Comparison of ENCODE assay signal across 9 mouse cellular contexts in the genomic region with DNA sequence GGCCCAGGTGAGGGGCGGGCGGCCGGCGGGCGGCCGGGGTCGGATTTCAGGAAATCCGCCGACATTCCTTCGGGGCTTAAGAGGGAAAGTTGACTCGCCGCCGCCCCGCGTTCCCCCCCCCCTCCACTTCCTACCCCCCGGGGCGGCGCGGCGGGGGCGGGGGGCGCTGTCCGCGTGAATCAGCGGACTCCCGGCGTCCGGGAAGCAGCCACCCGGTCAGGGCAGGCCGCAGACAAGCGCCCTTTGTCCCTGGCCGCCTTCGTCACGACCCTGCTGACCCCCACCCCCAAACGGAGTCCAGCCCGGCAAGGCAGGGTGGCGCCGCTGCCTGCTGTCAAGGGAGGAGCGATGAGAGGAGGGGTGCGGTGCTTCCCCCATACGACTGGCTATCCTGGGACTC. TPM values are rescaled to one million over a fixed set of nuclear protein-coding genes. Genes with fewer than 3 reads are reported as not detected.
A peak's percentile ranks its signal among the peaks of the same experiment; 100 is the strongest.
DNase-seq lines count a peak whose midpoint lies in the region; ATAC-seq and TF ChIP-seq lines count a peak whose summit lies in the region.
"Had no signal": no experiment of that assay in that cellular context is flagged by ENCODE, and none has a peak within 500 bp of the region (broad histone marks: within the 10 kb centered on the region; RNA-seq: fewer than 3 reads in every experiment).

No protein-coding gene starts in this region.

- TF ChIP-seq EP300 in liver, embryonic 14.5 days (IDR thresholded peaks at IDR 0.05; ENCODE audit: low read depth) = no peak

- peak; percentile 94 for DNase-seq in heart, adult 11 months
- no peak for DNase-seq in heart, postnatal 14 days
- DNase-seq in liver, embryonic 14.5 days (ENCODE audit: low read depth in 3 of 3, low spot score in 3 of 3) = no peak
- no peak for DNase-seq in urinary bladder, postnatal 36 days (ENCODE audit: low spot score in 2 of 2)
- DNase-seq in adrenal gland, adult 8-10 months = no peak

- no peaks in the 10 kb centered on the region for H3K9me3 ChIP-seq in E14TG2a.4 (ENCODE audit: low read length)
- H3K9me3 ChIP-seq in heart, embryonic 16.5 days (replicated peaks; ENCODE audit: control insufficient read depth, low read length) = no peaks in the 10 kb centered on the region
- H3K9me3 ChIP-seq in liver, embryonic 14.5 days (ENCODE audit: control insufficient read depth, low read length) = no peaks in the 10 kb centered on the region

- TF ChIP-seq CTCF in E14TG2a.4 (conservative IDR thresholded peaks at IDR 0.05; ENCODE audit: low read length) = no peak
- no peak for TF ChIP-seq CTCF in liver, embryonic 14.5 days (IDR thresholded peaks at IDR 0.05; ENCODE audit: low read depth)

- peak overlapping the region; percentile 65 for H3K4me2 ChIP-seq in heart, embryonic 16.5 days (ENCODE audit: low read depth, low read length)
- peak overlapping the region; percentile 44 for H3K4me2 ChIP-seq in liver, embryonic 14.5 days (ENCODE audit: low read depth)

- H3K27ac ChIP-seq in heart, embryonic 16.5 days (ENCODE audit: low read length) = no peak overlapping the region
- H3K27ac ChIP-seq in liver, embryonic 14.5 days = no peak overlapping the region
- H3K27ac ChIP-seq: macrophage had no signal

- H3K36me3 ChIP-seq in E14TG2a.4 (ENCODE audit: insufficient read depth, low read length) = no peaks in the 10 kb centered on the region
- H3K36me3 ChIP-seq in heart, embryonic 16.5 days (ENCODE audit: control insufficient read depth, insufficient read depth) = no peaks in the 10 kb centered on the region
- no peaks in the 10 kb centered on the region for H3K36me3 ChIP-seq in liver, embryonic 14.5 days (replicated peaks; ENCODE audit: control insufficient read depth, insufficient read depth, low read depth)

- peak overlapping the region; percentile 64 for H3K4me3 ChIP-seq in E14TG2a.4 (replicated peaks; ENCODE audit: low read length)
- H3K4me3 ChIP-seq in heart, embryonic 16.5 days (ENCODE audit: low read length) = peak overlapping the region; percentile 42
- peak overlapping the region in 1 of 2 experiments; percentile 33; a peak in 2 of 4 replicates for H3K4me3 ChIP-seq in liver, embryonic 14.5 days (ENCODE audit: insufficient read depth in 1 of 2, low read depth in 2 of 2, low read length in 2 of 2)

- H3K4me1 ChIP-seq in E14TG2a.4 (replicated peaks; ENCODE audit: low read depth, low read length) = peaks cover 81% of the 10 kb centered on the region
- peaks cover 32% of the 10 kb centered on the region for H3K4me1 ChIP-seq in heart, embryonic 16.5 days (ENCODE audit: control insufficient read depth, insufficient read depth, low read length)
- 0 out of 4 replicates have a peak, but pooled peaks cover 0 to 2% of the 10 kb centered on the region in 2 experiments for H3K4me1 ChIP-seq in liver, embryonic 14.5 days (replicated peaks; ENCODE audit: control insufficient read depth in 2 of 2, insufficient read depth in 2 of 2, low read length in 1 of 2)

- H3K9ac ChIP-seq in heart, embryonic 16.5 days (ENCODE audit: low read length) = peak overlapping the region; percentile 45; the same call in 1 of the 2 replicates
- no peak overlapping the region for H3K9ac ChIP-seq in liver, embryonic 14.5 days (replicated peaks)

- ATAC-seq in heart, embryonic 16.5 days (replicated peaks; ENCODE audit: extremely low read depth, insufficient read depth, low FRiP score) = no peak
- no peak for ATAC-seq in liver, embryonic 14.5 days (ENCODE audit: insufficient read depth)
- ATAC-seq in monocyte, adult 5-6 weeks (replicated peaks; ENCODE audit: insufficient number of reproducible peaks, low FRiP score, low TSS enrichment, poor library complexity, severe bottlenecking) = no peak

- intact Hi-C loops in heart, postnatal 14 days (cut with DNase I) = no loop called here

- WGBS in heart, embryonic 16.5 days = 2% methylated on average over 36 of the region's 41 CpGs
- WGBS in liver, embryonic 14.5 days (ENCODE audit: insufficient replicate concordance) = 1% methylated on average over 36 of the region's 41 CpGs

- H3K27me3 ChIP-seq in E14TG2a.4 (ENCODE audit: insufficient read depth, low read length) = peaks cover 99% of the 10 kb centered on the region
- peaks cover 95% of the 10 kb centered on the region for H3K27me3 ChIP-seq in heart, embryonic 16.5 days (ENCODE audit: control insufficient read depth, insufficient read depth, low read length)
- peaks cover 99% of the 10 kb centered on the region for H3K27me3 ChIP-seq in liver, embryonic 14.5 days (ENCODE audit: control insufficient read depth, insufficient read depth, low read length)

RNA-seq across cellular contexts. Expression of gene Tmem59l, which starts 2.4 kb away (rescaled TPM):
- total RNA-seq in heart, postnatal 14 days (2021) = not detected
- polyA plus RNA-seq in heart, embryonic 16.5 days (2015; fragmentation: Nextera tagmentation; extraction: Ambion mirVana) = 0.13 and 0.41 TPM in 2 replicates
- polyA plus RNA-seq in liver, embryonic 14.5 days (2012; rRNA removed) = 0.03 and 0.09 TPM in 2 replicates
- polyA plus RNA-seq in liver, embryonic 14.5 days (2014; fragmentation: Nextera tagmentation; extraction: Ambion mirVana) = not detected in 2 replicates
- total RNA-seq in adrenal gland, adult 8-10 months (2022) = 10 to 100 TPM; 27.2 to 44.6 (median 31.0) TPM
- total RNA-seq in monocyte, adult 5-6 weeks (2017) = not detected in 3 replicates
- polyA plus RNA-seq: macrophage had no signal

RNA-seq across cellular contexts. Expression of gene Crlf1, which starts 3.4 kb away (rescaled TPM):
- total RNA-seq in heart, postnatal 14 days (2021) = under 1 TPM; 0.22 to 0.29 TPM
- polyA plus RNA-seq in heart, embryonic 16.5 days (2015; fragmentation: Nextera tagmentation; extraction: Ambion mirVana) = 3.2 and 17.8 TPM in 2 replicates
- polyA plus RNA-seq in liver, embryonic 14.5 days (2012; rRNA removed) = 1.5 and 1.9 TPM in 2 replicates
- polyA plus RNA-seq in liver, embryonic 14.5 days (2014; fragmentation: Nextera tagmentation; extraction: Ambion mirVana) = 3.7 and 4.0 TPM in 2 replicates
- 1 to 10 TPM in 1 of 4 experiments, under 1 TPM in 2, not detected in 1; 0.51 to 1.5 (median 0.59) TPM for total RNA-seq in adrenal gland, adult 8-10 months (2022)
- not detected in 3 replicates for total RNA-seq in monocyte, adult 5-6 weeks (2017)
- polyA plus RNA-seq: macrophage had no signal

RNA-seq across cellular contexts. Expression of gene Klhl26, which starts 12.8 kb away (rescaled TPM):
- 1 to 10 TPM; 5.5 to 6.9 TPM for total RNA-seq in heart, postnatal 14 days (2021)
- polyA plus RNA-seq in heart, embryonic 16.5 days (2015; fragmentation: Nextera tagmentation; extraction: Ambion mirVana) = 9.9 and 12.4 TPM in 2 replicates
- polyA plus RNA-seq in liver, embryonic 14.5 days (2012; rRNA removed) = 6.5 and 7.1 TPM in 2 replicates
- 5.0 and 6.0 TPM in 2 replicates for polyA plus RNA-seq in liver, embryonic 14.5 days (2014; fragmentation: Nextera tagmentation; extraction: Ambion mirVana)
- 10 to 100 TPM; 27.3 to 35.8 (median 30.6) TPM for total RNA-seq in adrenal gland, adult 8-10 months (2022)
- total RNA-seq in monocyte, adult 5-6 weeks (2017) = 3.3 to 8.3 TPM (median 3.4 TPM) in 3 replicates

RNA-seq across cellular contexts. Expression of gene Rex1bd, which starts 17.0 kb away (rescaled TPM):
- 100 to 1,000 TPM; 105 TPM for total RNA-seq in heart, postnatal 14 days (2021)
- 122 and 129 TPM in 2 replicates for polyA plus RNA-seq in heart, embryonic 16.5 days (2015; fragmentation: Nextera tagmentation; extraction: Ambion mirVana)
- 55.1 and 71.6 TPM in 2 replicates for polyA plus RNA-seq in liver, embryonic 14.5 days (2012; rRNA removed)
- 72.0 and 74.2 TPM in 2 replicates for polyA plus RNA-seq in liver, embryonic 14.5 days (2014; fragmentation: Nextera tagmentation; extraction: Ambion mirVana)
- total RNA-seq in adrenal gland, adult 8-10 months (2022) = 100 to 1,000 TPM; 126 to 165 (median 148) TPM
- total RNA-seq in monocyte, adult 5-6 weeks (2017) = 16.6 to 32.7 TPM (median 26.1 TPM) in 3 replicates

RNA-seq across cellular contexts. Expression of gene Uba52, which starts 21.0 kb away (rescaled TPM):
- total RNA-seq in heart, postnatal 14 days (2021) = 1,000 to 10,000 TPM; 1,458 to 1,541 TPM
- polyA plus RNA-seq in heart, embryonic 16.5 days (2015; fragmentation: Nextera tagmentation; extraction: Ambion mirVana) = 691 and 770 TPM in 2 replicates
- 553 and 870 TPM in 2 replicates for polyA plus RNA-seq in liver, embryonic 14.5 days (2012; rRNA removed)
- polyA plus RNA-seq in liver, embryonic 14.5 days (2014; fragmentation: Nextera tagmentation; extraction: Ambion mirVana) = 738 and 773 TPM in 2 replicates
- 1,000 to 10,000 TPM; 1,217 to 1,378 (median 1,304) TPM for total RNA-seq in adrenal gland, adult 8-10 months (2022)
- 1,178 to 1,886 TPM (median 1,315 TPM) in 3 replicates for total RNA-seq in monocyte, adult 5-6 weeks (2017)

Comparison
In these comparisons a context has a peak if more than half of its experiments do, and no peak if none do; other contexts are left out.
1. RNA of gene Tmem59l, which starts 2.4 kb away (total RNA-seq): 27.2 to 44.6 TPM in adrenal gland, adult 8-10 months; not detected in heart, postnatal 14 days and not detected in monocyte, adult 5-6 weeks; every median in the first group is over 10 times any median in the second.